Mouse (Mus musculus) MEL (cell line): ENCODE results near the gene Phf13. TPM values are rescaled to one million over a fixed set of nuclear protein-coding genes. Genes with fewer than 3 reads are reported as not detected.

Experiments
- DNase-seq: peaks from one replicate; pipeline ENCODE4 v3.0.0; 2011; ENCODE audit warnings: low read depth, low spot score
- H3K27ac ChIP-seq: 2 replicates; pipeline ENCODE4 v1.5.1; 2012; ENCODE audit warnings: low read depth, mild to moderate bottlenecking, control low read depth, low read length, moderate library complexity; ENCODE audit not compliant: control insufficient read depth
- H3K27me3 ChIP-seq, 2 experiments: fragments of 150-350 bp in 1 of 2; sonication (generic) in 1 of 2; 2 replicates each; pipeline ENCODE4 v1.6.1; 2012; ENCODE audit warnings: low read length in 2 of 2, mild to moderate bottlenecking in 2 of 2, improper control_type of control experiment in 1 of 2, moderate library complexity in 1 of 2; ENCODE audit not compliant: insufficient read depth in 2 of 2, control insufficient read depth in 1 of 2
- H3K36me3 ChIP-seq, 2 experiments: 2 replicates each; pipeline ENCODE4 v1.6.1; 2012 to 2014; ENCODE audit warnings: low read length in 2 of 2, improper control_type of control experiment in 1 of 2, inconsistent platforms in 1 of 2, mild to moderate bottlenecking in 1 of 2; ENCODE audit not compliant: insufficient read depth in 2 of 2, control insufficient read depth in 1 of 2
- H3K4me1 ChIP-seq, 2 experiments: fragments of 150-350 bp in 1 of 2; sonication (generic) in 1 of 2; 2 replicates each; pipeline ENCODE4 v1.6.1; 2012; ENCODE audit warnings: low read length in 2 of 2, improper control_type of control experiment in 1 of 2, mild to moderate bottlenecking in 1 of 2; ENCODE audit not compliant: insufficient read depth in 2 of 2, control insufficient read depth in 1 of 2
- H3K4me3 ChIP-seq, 2 experiments: fragments of 150-350 bp in 1 of 2; sonication (generic) in 1 of 2; 2 replicates each; pipeline ENCODE4 v1.5.1; 2012; ENCODE audit warnings: low read depth in 2 of 2, low read length in 2 of 2, mild to moderate bottlenecking in 2 of 2, moderate library complexity in 2 of 2, control low read depth in 1 of 2, improper control_type of control experiment in 1 of 2; ENCODE audit not compliant: control insufficient read depth in 1 of 2, insufficient read depth in 1 of 2
- H3K79me2 ChIP-seq: 2 replicates; pipeline ENCODE4 v1.6.1; 2012; ENCODE audit warnings: mild to moderate bottlenecking, low read length, moderate library complexity; ENCODE audit not compliant: control insufficient read depth, poor library complexity, insufficient read depth
- H3K9ac ChIP-seq: 2 replicates; pipeline ENCODE4 v1.6.1; 2012; ENCODE audit warnings: low read depth, mild to moderate bottlenecking, control low read depth, low read length, moderate library complexity; ENCODE audit not compliant: control insufficient read depth, poor library complexity, severe bottlenecking
- H3K9me3 ChIP-seq: fragments of 150-350 bp; sonication (generic); replicated peaks from 2 replicates; pipeline ENCODE4 v1.6.1; 2012; ENCODE audit warnings: mild to moderate bottlenecking, low read length, improper control_type of control experiment, moderate library complexity; ENCODE audit not compliant: insufficient read depth
- CHD1 ChIP-seq: IDR thresholded peaks from 2 replicates; pipeline ENCODE4 v1.6.1; 2012; ENCODE audit warnings: low read depth, mild to moderate bottlenecking, inconsistent platforms, low read length, improper control_type of control experiment
- CTCF ChIP-seq, 3 experiments: IDR thresholded peaks in 2 of 3; conservative IDR thresholded peaks in 1 of 3; 2 replicates each; pipeline ENCODE4 v1.5.1; 2011 to 2012; ENCODE audit warnings: low read length in 3 of 3, low read depth in 2 of 3, mild to moderate bottlenecking in 2 of 3, improper control_type of control experiment in 1 of 3, inconsistent platforms in 1 of 3, mixed read lengths in 1 of 3, moderate library complexity in 1 of 3; ENCODE audit not compliant: control insufficient read depth in 1 of 3, insufficient read depth in 1 of 3, poor library complexity in 1 of 3, severe bottlenecking in 1 of 3
- E2F4 ChIP-seq: IDR thresholded peaks from 2 replicates; pipeline ENCODE4 v1.6.1; 2011; ENCODE audit warnings: low read depth, low read length, improper control_type of control experiment, borderline replicate concordance
- GATA1 ChIP-seq: IDR thresholded peaks from 2 replicates; pipeline ENCODE4 v1.6.1; 2011; ENCODE audit warnings: low read depth, low read length, improper control_type of control experiment
- HCFC1 ChIP-seq: IDR thresholded peaks from 2 replicates; pipeline ENCODE4 v1.6.1; 2012; ENCODE audit warnings: low read depth, mild to moderate bottlenecking, inconsistent platforms, low read length, improper control_type of control experiment, moderate library complexity
- JUND ChIP-seq: IDR thresholded peaks from 2 replicates; pipeline ENCODE4 v1.6.1; 2011; ENCODE audit warnings: low read depth, mild to moderate bottlenecking, improper control_type of control experiment, low read length
- KAT2A ChIP-seq: conservative IDR thresholded peaks from 2 replicates; pipeline ENCODE4 v1.6.1; 2012; ENCODE audit warnings: low read depth, low read length, improper control_type of control experiment, inconsistent platforms
- MAX ChIP-seq: IDR thresholded peaks from 2 replicates; pipeline ENCODE4 v1.6.1; 2011; ENCODE audit warnings: low read length, improper control_type of control experiment
- MAZ ChIP-seq: IDR thresholded peaks from 2 replicates; pipeline ENCODE4 v1.6.1; 2012; ENCODE audit warnings: low read depth, mild to moderate bottlenecking, inconsistent platforms, low read length, improper control_type of control experiment
- MEF2A ChIP-seq: IDR thresholded peaks from 2 replicates; pipeline ENCODE4 v1.6.1; 2014; ENCODE audit warnings: low read depth, mild to moderate bottlenecking, inconsistent platforms, low read length, improper control_type of control experiment; ENCODE audit not compliant: poor library complexity, insufficient replicate concordance, severe bottlenecking; ENCODE audit errors: extremely low read depth
- MYB ChIP-seq: IDR thresholded peaks from 2 replicates; pipeline ENCODE4 v1.6.1; 2011; ENCODE audit warnings: mild to moderate bottlenecking, low read depth, low read length, improper control_type of control experiment
- MYC ChIP-seq: IDR thresholded peaks from 2 replicates; pipeline ENCODE4 v1.6.1; 2011; ENCODE audit warnings: low read depth, mild to moderate bottlenecking, low read length, improper control_type of control experiment, moderate library complexity
- NELFE ChIP-seq: IDR thresholded peaks from 2 replicates; pipeline ENCODE4 v1.6.1; 2011; ENCODE audit warnings: low read depth, low read length, improper control_type of control experiment
- NRF1 ChIP-seq: IDR thresholded peaks from 2 replicates; pipeline ENCODE4 v1.6.1; 2014; ENCODE audit warnings: low read depth, mild to moderate bottlenecking, inconsistent platforms, low read length, improper control_type of control experiment, moderate library complexity; ENCODE audit not compliant: poor library complexity, insufficient read depth, severe bottlenecking
- RCOR1 ChIP-seq: IDR thresholded peaks from 2 replicates; pipeline ENCODE4 v1.6.1; 2012; ENCODE audit warnings: low read depth, mild to moderate bottlenecking, inconsistent platforms, low read length, improper control_type of control experiment
- TAL1 ChIP-seq: IDR thresholded peaks from 2 replicates; pipeline ENCODE4 v1.6.1; 2012; ENCODE audit warnings: mild to moderate bottlenecking, inconsistent platforms, low read length, moderate library complexity, mixed read lengths
- TCF12 ChIP-seq: IDR thresholded peaks from 2 replicates; pipeline ENCODE4 v1.6.1; 2014; ENCODE audit warnings: low read depth, mild to moderate bottlenecking, inconsistent platforms, low read length, improper control_type of control experiment, moderate library complexity
- UBTF ChIP-seq: IDR thresholded peaks from 2 replicates; pipeline ENCODE4 v1.6.1; 2012; ENCODE audit warnings: low read depth, mild to moderate bottlenecking, inconsistent platforms, low read length, improper control_type of control experiment, moderate library complexity, borderline replicate concordance; ENCODE audit not compliant: insufficient read depth
- ZC3H11A ChIP-seq: IDR thresholded peaks from 2 replicates; pipeline ENCODE4 v1.6.1; 2012; ENCODE audit warnings: low read depth, mild to moderate bottlenecking, inconsistent platforms, low read length, improper control_type of control experiment
- ZNF384 ChIP-seq: IDR thresholded peaks from 2 replicates; pipeline ENCODE4 v1.6.1; 2012; ENCODE audit warnings: low read depth, mild to moderate bottlenecking, inconsistent platforms, low read length, improper control_type of control experiment
- polyA plus RNA-seq, 2 experiments: library from polyadenylated mRNA; stranded (reverse) in 1 of 2; unstranded in 1 of 2; fragments of >175 nt in 1 of 2; fragments of >200 nt in 1 of 2; gene quantifications; 2 replicates each; pipeline versions ENCODE4 v1.2.1 to v1.2.4; 2012; ENCODE audit warnings: low replicate concordance in 2 of 2, low read depth in 1 of 2; ENCODE audit not compliant: insufficient read length in 2 of 2, insufficient read depth in 1 of 2, missing spikeins in 1 of 2
- total RNA-seq: library from RNA; depleted of rRNA; stranded (reverse); fragments of 300-350 nt; gene quantifications from 2 replicates; pipeline ENCODE4 v1.2.3, GENCODE M21; 2012

Phf13 gene
- total and polyA plus RNA-seq, 3 experiments: 2.0 to 6.6 TPM; not detected in 1

GRCm38 (mm10) chr4:151997701-151998100 lies 1.6 kb upstream of the Phf13 start (continued):
- TF ChIP-seq JUND (no peak), MYC (no peak), NELFE (no peak), ZC3H11A (no peak), TAL1 (no peak), TCF12 (no peak), HCFC1 (no peak), GATA1 (peak; percentile 70), NRF1 (no peak), MEF2A (no peak), MAX (no peak), MAZ (no peak)

GRCm38 (mm10) chr4:151996951-151997222 lies 829 bp upstream of the Phf13 start:
- no peak for TF ChIP-seq CTCF (IDR thresholded peaks at IDR 0.05 in 2 of 3, conservative IDR thresholded peaks at IDR 0.05 in 1 of 3; ENCODE audit: control insufficient read depth in 1 of 3, insufficient read depth in 1 of 3, low read depth in 2 of 3, low read length in 3 of 3, poor library complexity in 1 of 3, severe bottlenecking in 1 of 3)
- Histone ChIP-seq H3K4me3 (peak overlapping the region; percentile 88 to 97), H3K4me1 (peaks cover 5 to 30% of the 10 kb centered on the region in 2 experiments), H3K79me2 (peaks cover 6% of the 10 kb centered on the region; the same call in 1 of the 2 replicates), H3K27ac (peak overlapping the region; percentile 36), H3K27me3 (no peaks in the 10 kb centered on the region), H3K9ac (peak overlapping the region; percentile 94), H3K36me3 (peaks cover 0 to 20% of the 10 kb centered on the region in 2 experiments; a peak in 2 of 4 replicates), H3K9me3 (no peaks in the 10 kb centered on the region)
- DNase-seq: no peak

GRCm38 (mm10) chr4:151995371-151996172 lies 486 bp downstream of the Phf13 start:
- Histone ChIP-seq H3K27ac (peak overlapping the region; percentile 27; the same call in 1 of the 2 replicates), H3K9ac (peak overlapping the region; percentile 80), H3K4me1 (peaks cover 5 to 30% of the 10 kb centered on the region in 2 experiments), H3K79me2 (peaks cover 6% of the 10 kb centered on the region; the same call in 1 of the 2 replicates), H3K36me3 (peaks cover 0 to 20% of the 10 kb centered on the region in 2 experiments; a peak in 2 of 4 replicates), H3K9me3 (no peaks in the 10 kb centered on the region), H3K27me3 (no peaks in the 10 kb centered on the region), H3K4me3 (peak overlapping the region; percentile 83 to 85)
- no peak for TF ChIP-seq TCF12
- no peak for TF ChIP-seq ZNF384
- TF ChIP-seq NELFE: peak; percentile 11; the same call in 1 of the 2 replicates
- peak; percentile 54; the same call in 1 of the 2 replicates for TF ChIP-seq E2F4
- TF ChIP-seq RCOR1: no peak
- no peak for TF ChIP-seq MYB
- no peak for TF ChIP-seq MYC
- no peak for TF ChIP-seq UBTF
- no peak for TF ChIP-seq CHD1
- no peak for TF ChIP-seq KAT2A
- no peak for DNase-seq
